Mouse (Mus musculus): ENCODE measurements at regions not wholly inside any gene's neighbourhood (a gene's known extent, or its start where the extent isn't known, plus 50 kb on each side); places are given as distances from the start of the nearest gene placed in this dataset.

- TF ChIP-seq CTCF (IDR thresholded peaks at IDR 0.05; ENCODE audit: insufficient read depth, low read depth, low read length) (no peak), POLR2A (IDR thresholded peaks at IDR 0.05; ENCODE audit: insufficient read depth, low read depth, low read length) (no peak)
Measured at GRCm38 (mm10) chr11:112592411-112593020, 189.5 kb upstream of the Sox9 start.
